Mouse (Mus musculus) cerebellum, adult 2 months (tissue): ENCODE results near the gene Npff. TPM values are rescaled to one million over a fixed set of nuclear protein-coding genes. Genes with fewer than 3 reads are reported as not detected.

Experiments used
- DNase-seq, 2 experiments: peaks; one replicate each; pipeline ENCODE4 v3.0.0; 2021
- H3K27ac ChIP-seq: fragments of 200-500 bp; 2 replicates; pipeline ENCODE4 v1.5.1; 2012; ENCODE audit warnings: low read length, control low read depth, inconsistent platforms; ENCODE audit not compliant: insufficient read depth
- H3K27me3 ChIP-seq: fragments of 200-500 bp; 2 replicates; pipeline ENCODE4 v1.6.1; 2012; ENCODE audit warnings: inconsistent platforms, mild to moderate bottlenecking, low read length, moderate library complexity; ENCODE audit not compliant: control insufficient read depth, insufficient read depth
- H3K4me1 ChIP-seq: fragments of 200-500 bp; 2 replicates; pipeline ENCODE4 v1.6.1; 2011; ENCODE audit warnings: low read length; ENCODE audit not compliant: control insufficient read depth, insufficient read depth
- H3K4me3 ChIP-seq: fragments of 200-500 bp; replicated peaks from 2 replicates; pipeline ENCODE3; 2011; ENCODE audit warnings: mild to moderate bottlenecking, low read depth, low read length, control low read depth; ENCODE audit not compliant: insufficient read depth
- CTCF ChIP-seq: fragments of 200-500 bp; IDR thresholded peaks from 2 replicates; pipeline ENCODE4 v1.5.1; 2011; ENCODE audit warnings: low read depth, mild to moderate bottlenecking, control low read depth, low read length, moderate library complexity, borderline replicate concordance; ENCODE audit not compliant: insufficient read depth
- POLR2A ChIP-seq: fragments of 200-500 bp; IDR thresholded peaks from 2 replicates; pipeline ENCODE4 v1.6.1; 2011; ENCODE audit warnings: low read length, control low read depth, borderline replicate concordance; ENCODE audit not compliant: insufficient read depth
- WGBS: fragments of 180-500 bp; shearing (Covaris S2); methylation state at CpG from one replicate; pipeline ENCODE4 v1.1.7; 2018; 5-methylcytosine and 5-hydroxymethylcytosine counted together
- polyA plus RNA-seq: library from polyadenylated mRNA; depleted of rRNA; stranded (reverse); fragments of >200 nt; gene quantifications from 2 replicates; pipeline ENCODE4 v1.2.3, GENCODE M21; 2012

Npff gene
- polyA plus RNA-seq, 1 experiment = 8.5 TPM

- peaks cover 13% of the 10 kb centered on the region; the same call in 1 of the 2 replicates for H3K4me1 ChIP-seq
- no peak overlapping the region for H3K27ac ChIP-seq
- peak overlapping the region; percentile 92 for H3K4me3 ChIP-seq
- 28% methylated on average over 2 of the region's 2 CpGs for WGBS
- no peaks in the 10 kb centered on the region for H3K27me3 ChIP-seq
- no peak for TF ChIP-seq CTCF
- no peak for TF ChIP-seq POLR2A
- DNase-seq = peak in 1 of 2 experiments; percentile 23
These were observed 9.5 kb downstream of the Npff start for GRCm38 (mm10) chr15:102515261-102515660.

GRCm38 (mm10) chr15:102513004-102513403 lies 11.7 kb downstream of the Npff start:
- TF ChIP-seq CTCF = no peak
- TF ChIP-seq POLR2A = no peak
- DNase-seq = no peak
- no peaks in the 10 kb centered on the region for H3K27me3 ChIP-seq
- no peak overlapping the region for H3K4me3 ChIP-seq
- WGBS = 35% methylated on average over 3 of the region's 3 CpGs
- H3K27ac ChIP-seq = no peak overlapping the region
- H3K4me1 ChIP-seq = peaks cover 22% of the 10 kb centered on the region

GRCm38 (mm10) chr15:102512471-102512870 lies 12.3 kb downstream of the Npff start:
- Histone ChIP-seq H3K4me3 (no peak overlapping the region), H3K4me1 (peaks cover 22% of the 10 kb centered on the region), H3K27me3 (no peaks in the 10 kb centered on the region), H3K27ac (no peak overlapping the region)
- TF ChIP-seq CTCF (no peak), POLR2A (no peak)
- DNase-seq = no peak

- 26% methylated on average over 5 of the region's 5 CpGs for WGBS
- no peaks in the 10 kb centered on the region for H3K27me3 ChIP-seq
- TF ChIP-seq POLR2A (no peak), CTCF (no peak)
- peak in 1 of 2 experiments; percentile 57 for DNase-seq
- H3K4me3 ChIP-seq = peak overlapping the region; percentile 24
- peak overlapping the region; percentile 70; the same call in 1 of the 2 replicates for H3K27ac ChIP-seq
- H3K4me1 ChIP-seq = peaks cover 22% of the 10 kb centered on the region
These were observed 12.7 kb downstream of the Npff start for GRCm38 (mm10) chr15:102512010-102512409.

GRCm38 (mm10) chr15:102511285-102511833 lies 13.4 kb downstream of the Npff start:
- Histone ChIP-seq H3K27me3 (no peaks in the 10 kb centered on the region), H3K4me3 (peak overlapping the region; percentile 5), H3K27ac (peak overlapping the region; percentile 70), H3K4me1 (peaks cover 22% of the 10 kb centered on the region)
- 3% methylated on average over 6 of the region's 6 CpGs for WGBS
- no peak for TF ChIP-seq POLR2A
- no peak for TF ChIP-seq CTCF
- peak; percentile 31 to 43 for DNase-seq

GRCm38 (mm10) chr15:102510590-102511284 lies 14.0 kb downstream of the Npff start:
- peak; percentile 81 for DNase-seq
- Histone ChIP-seq H3K4me3 (peak overlapping the region; percentile 71), H3K27me3 (no peaks in the 10 kb centered on the region), H3K27ac (peak overlapping the region; percentile 70), H3K4me1 (peaks cover 24% of the 10 kb centered on the region)
- TF ChIP-seq CTCF = no peak
- TF ChIP-seq POLR2A = no peak
- under 1% methylated on average over 33 of the region's 34 CpGs for WGBS

- no peaks in the 10 kb centered on the region for H3K27me3 ChIP-seq
- TF ChIP-seq POLR2A (no peak), CTCF (no peak)
- H3K4me1 ChIP-seq = peaks cover 27% of the 10 kb centered on the region
- H3K27ac ChIP-seq = peak overlapping the region; percentile 70
- DNase-seq = no peak
- 3% methylated on average over 9 of the region's 9 CpGs for WGBS
- peak overlapping the region; percentile 71 for H3K4me3 ChIP-seq
These were observed 14.6 kb downstream of the Npff start for GRCm38 (mm10) chr15:102510110-102510509.

GRCm38 (mm10) chr15:102508336-102508735 lies 16.4 kb downstream of the Npff start:
- Histone ChIP-seq H3K4me3 (no peak overlapping the region), H3K27me3 (no peaks in the 10 kb centered on the region), H3K27ac (no peak overlapping the region), H3K4me1 (peaks cover 29% of the 10 kb centered on the region)
- TF ChIP-seq CTCF = no peak
- no peak for TF ChIP-seq POLR2A
- peak in 1 of 2 experiments; percentile 3 for DNase-seq
- WGBS = 67% methylated on average over 3 of the region's 3 CpGs
